Mouse (Mus musculus) embryonic facial prominence, embryonic 10.5 days (tissue): ENCODE results near the gene Actrt2. TPM values are rescaled to one million over a fixed set of nuclear protein-coding genes. Genes with fewer than 3 reads are reported as not detected.

Experiments
- DNase-seq: peaks from one replicate; pipeline ENCODE4 v3.0.0-alpha.2; 2017; ENCODE audit warnings: low spot score
- H3K27ac ChIP-seq: fragments of 300-500 bp; sonication (generic); replicated peaks from 2 replicates; pipeline ENCODE4 v1.5.1; 2016; ENCODE audit warnings: mild to moderate bottlenecking
- H3K27me3 ChIP-seq: fragments of 300-500 bp; sonication (generic); replicated peaks from 2 replicates; pipeline ENCODE4 v1.6.1; 2016; ENCODE audit warnings: low read depth, mild to moderate bottlenecking; ENCODE audit not compliant: poor library complexity, severe bottlenecking
- H3K36me3 ChIP-seq: fragments of 300-500 bp; sonication (generic); replicated peaks from 2 replicates; pipeline ENCODE4 v1.6.1; 2016; ENCODE audit warnings: mild to moderate bottlenecking, moderate library complexity
- H3K4me1 ChIP-seq: fragments of 300-500 bp; sonication (generic); 2 replicates; pipeline ENCODE4 v1.6.1; 2016
- H3K4me3 ChIP-seq: fragments of 300-500 bp; sonication (generic); 2 replicates; pipeline ENCODE4 v1.5.1; 2016; ENCODE audit warnings: mild to moderate bottlenecking, moderate library complexity
- H3K9me3 ChIP-seq: fragments of 300-500 bp; sonication (generic); 2 replicates; pipeline ENCODE4 v1.6.1; 2016; ENCODE audit warnings: mild to moderate bottlenecking
- WGBS: fragments of 180-500 bp; shearing (Covaris S2); methylation state at CpG from one replicate; pipeline ENCODE4 v1.1.7; 2016; 5-methylcytosine and 5-hydroxymethylcytosine counted together
- polyA plus RNA-seq: library from polyadenylated mRNA; unstranded; fragments of >200 nt; fragmentation: Nextera tagmentation; extraction: Ambion mirVana; gene quantifications from 2 replicates; pipeline ENCODE4 v1.2.1, GENCODE M21; 2016

Actrt2 gene
- polyA plus RNA-seq, 1 experiment from 2014 or later, result not detected

GRCm38 (mm10) chr4:154634470-154635240 is 33.0 kb downstream of the Actrt2 start:
- Histone ChIP-seq H3K27me3 (peaks cover 95% of the 10 kb centered on the region), H3K27ac (peak overlapping the region; percentile 96), H3K9me3 (no peaks in the 10 kb centered on the region), H3K4me1 (peaks cover 96% of the 10 kb centered on the region), H3K4me3 (peak overlapping the region; percentile 90), H3K36me3 (peaks cover 2% of the 10 kb centered on the region; the same call in 1 of the 2 replicates)
- DNase-seq, result peak; percentile 59
- WGBS, result 5% methylated on average over 44 of the region's 44 CpGs

GRCm38 (mm10) chr4:154634001-154634400 is 33.7 kb downstream of the Actrt2 start:
- peak overlapping the region; percentile 96 for H3K27ac ChIP-seq

DNA sequence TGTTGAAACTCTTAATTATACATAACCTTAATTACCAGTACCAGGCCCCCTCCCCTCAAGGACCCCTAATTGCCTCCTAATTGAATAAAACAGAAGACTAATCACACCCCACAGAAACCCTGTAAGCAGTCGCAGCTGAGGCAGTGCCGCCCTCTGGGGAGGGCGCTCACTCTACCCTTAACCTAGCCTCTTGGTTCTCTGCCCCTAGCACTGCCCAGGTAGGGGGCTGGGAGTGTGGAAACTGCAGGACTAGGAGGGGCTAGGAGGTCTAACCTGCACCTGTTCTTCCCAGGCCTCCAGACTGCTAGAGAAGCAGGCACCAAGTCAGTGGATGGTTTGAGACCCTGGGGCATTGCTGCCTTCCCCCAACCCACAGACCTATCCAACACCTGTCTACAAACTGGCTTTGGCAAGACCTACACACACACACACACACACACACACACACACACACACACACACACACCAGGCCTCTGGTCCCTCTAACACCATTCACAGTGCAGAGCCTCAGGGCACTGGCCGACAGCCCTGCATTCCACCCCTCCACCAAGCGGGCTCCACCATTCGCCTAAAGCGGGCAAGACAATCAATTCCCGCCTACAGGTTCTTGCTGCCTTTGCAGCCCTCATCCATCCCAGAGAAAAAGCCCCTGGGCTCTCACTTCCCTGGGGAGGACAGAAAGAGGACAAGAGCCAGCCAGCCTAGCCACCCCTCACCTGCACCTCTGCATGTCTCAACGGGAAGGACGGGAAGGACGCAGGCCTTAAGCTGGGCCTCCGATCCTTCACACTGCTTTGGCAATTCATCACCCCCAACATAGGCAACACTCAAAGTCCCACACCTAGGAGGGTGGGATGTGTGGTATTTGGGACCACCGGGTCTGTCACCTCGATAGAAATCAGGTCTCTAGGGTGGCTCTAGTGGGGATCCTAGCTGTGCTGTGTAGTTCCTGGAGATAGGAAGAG is 34.6 kb downstream of the Actrt2 start:
- Histone ChIP-seq H3K36me3 (peaks cover 2% of the 10 kb centered on the region; the same call in 1 of the 2 replicates), H3K4me3 (peak overlapping the region; percentile 90), H3K27me3 (peaks cover 95% of the 10 kb centered on the region), H3K9me3 (no peaks in the 10 kb centered on the region), H3K27ac (peak overlapping the region; percentile 96), H3K4me1 (peaks cover 96% of the 10 kb centered on the region)
- 23% methylated on average over 14 of the region's 14 CpGs for WGBS
- DNase-seq, result peak; percentile 54

More at GRCm38 (mm10) chr4:154634001-154634400, 33.7 kb downstream of the Actrt2 start:
- DNase-seq, result no peak
- Histone ChIP-seq H3K4me1 (peaks cover 96% of the 10 kb centered on the region), H3K36me3 (peaks cover 2% of the 10 kb centered on the region; the same call in 1 of the 2 replicates), H3K4me3 (peak overlapping the region; percentile 90), H3K9me3 (no peaks in the 10 kb centered on the region), H3K27me3 (peaks cover 95% of the 10 kb centered on the region)
- 20% methylated on average over 3 of the region's 3 CpGs for WGBS

- peaks cover 98% of the 10 kb centered on the region for H3K4me1 ChIP-seq
- no peaks in the 10 kb centered on the region for H3K9me3 ChIP-seq
- peaks cover 2% of the 10 kb centered on the region; the same call in 1 of the 2 replicates for H3K36me3 ChIP-seq
- DNase-seq, result no peak
- peak overlapping the region; percentile 29; the same call in 1 of the 2 replicates for H3K4me3 ChIP-seq
- no peak overlapping the region for H3K27ac ChIP-seq
- peaks cover 97% of the 10 kb centered on the region for H3K27me3 ChIP-seq
- 49% methylated on average over 3 of the region's 3 CpGs for WGBS
Observed at GRCm38 (mm10) chr4:154630763-154631162, 36.9 kb downstream of the Actrt2 start.

GRCm38 (mm10) chr4:154627419-154628142 is 40.1 kb downstream of the Actrt2 start:
- WGBS, result 81% methylated on average over 5 of the region's 5 CpGs

GRCm38 (mm10) chr4:154626282-154626681 is 41.4 kb downstream of the Actrt2 start:
- no peak overlapping the region; the same call in 1 of the 2 replicates for H3K27ac ChIP-seq
- 86% methylated on average over 2 of the region's 2 CpGs for WGBS
- no peak for DNase-seq
- peaks cover 89% of the 10 kb centered on the region for H3K27me3 ChIP-seq
- H3K4me1 ChIP-seq, result peaks cover 92% of the 10 kb centered on the region
- no peaks in the 10 kb centered on the region for H3K9me3 ChIP-seq
- 0 out of 2 replicates have a peak, but pooled peaks cover 3% of the 10 kb centered on the region for H3K36me3 ChIP-seq
- no peak overlapping the region for H3K4me3 ChIP-seq

More at GRCm38 (mm10) chr4:154627419-154628142, 40.1 kb downstream of the Actrt2 start:
- H3K36me3 ChIP-seq, result 0 out of 2 replicates have a peak, but pooled peaks cover under 1% of the 10 kb centered on the region
- DNase-seq, result no peak
- peaks cover 89% of the 10 kb centered on the region for H3K27me3 ChIP-seq
- no peak overlapping the region for H3K27ac ChIP-seq
- H3K9me3 ChIP-seq, result no peaks in the 10 kb centered on the region
- H3K4me1 ChIP-seq, result peaks cover 92% of the 10 kb centered on the region
- no peak overlapping the region for H3K4me3 ChIP-seq

DNA sequence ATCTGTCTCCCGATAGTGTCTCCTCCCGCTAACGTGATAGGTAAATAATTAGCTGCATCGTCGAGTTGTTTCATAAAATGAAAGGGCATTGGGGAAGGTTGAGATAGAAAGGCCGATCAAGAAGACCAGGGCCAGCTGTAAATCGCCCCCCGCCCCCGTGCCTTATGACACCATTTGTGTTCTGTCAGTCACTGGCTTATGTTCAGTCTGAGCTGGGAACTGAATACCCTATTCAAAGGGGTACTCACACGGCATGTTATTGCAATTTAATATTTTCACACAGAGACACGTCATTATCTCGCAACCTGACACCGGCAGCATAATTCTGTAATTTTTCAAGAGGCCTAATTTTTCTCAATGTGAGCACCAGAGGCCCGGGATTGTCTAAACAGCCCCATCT is 42.0 kb downstream of the Actrt2 start:
- WGBS, result 66% methylated on average over 14 of the region's 14 CpGs
- H3K27me3 ChIP-seq, result peaks cover 89% of the 10 kb centered on the region

GRCm38 (mm10) chr4:154623241-154623640 is 44.4 kb downstream of the Actrt2 start:
- 0 out of 2 replicates have a peak, but pooled peaks cover 3% of the 10 kb centered on the region for H3K36me3 ChIP-seq
- H3K4me1 ChIP-seq, result peaks cover 87% of the 10 kb centered on the region

More for the DNA sequence above, 42.0 kb downstream of the Actrt2 start:
- H3K27ac ChIP-seq, result no peak overlapping the region
- peaks cover 92% of the 10 kb centered on the region for H3K4me1 ChIP-seq
- 0 out of 2 replicates have a peak, but pooled peaks cover 3% of the 10 kb centered on the region for H3K36me3 ChIP-seq
- no peaks in the 10 kb centered on the region for H3K9me3 ChIP-seq
- no peak overlapping the region for H3K4me3 ChIP-seq
- DNase-seq, result no peak

GRCm38 (mm10) chr4:154622521-154622920 is 45.1 kb downstream of the Actrt2 start:
- H3K9me3 ChIP-seq, result no peaks in the 10 kb centered on the region
- DNase-seq, result no peak
- H3K36me3 ChIP-seq, result 0 out of 2 replicates have a peak, but pooled peaks cover 3% of the 10 kb centered on the region
- peak overlapping the region; percentile 22; the same call in 1 of the 2 replicates for H3K27ac ChIP-seq
- WGBS, result 94% methylated on average over 4 of the region's 4 CpGs
- peaks cover 72% of the 10 kb centered on the region for H3K27me3 ChIP-seq
- H3K4me3 ChIP-seq, result no peak overlapping the region
- peaks cover 87% of the 10 kb centered on the region for H3K4me1 ChIP-seq

More at GRCm38 (mm10) chr4:154623241-154623640, 44.4 kb downstream of the Actrt2 start:
- 87% methylated on average over 3 of the region's 3 CpGs for WGBS
- no peak overlapping the region for H3K4me3 ChIP-seq
- H3K27ac ChIP-seq, result no peak overlapping the region
- no peaks in the 10 kb centered on the region for H3K9me3 ChIP-seq
- H3K27me3 ChIP-seq, result peaks cover 75% of the 10 kb centered on the region
- no peak for DNase-seq
